Mouse (Mus musculus) brain, embryonic 14.5 days (tissue): Measurements from ENCODE around the gene Fam187b.

ENCODE experiments used
- CTCF ChIP-seq: fragments of 200-500 bp; IDR thresholded peaks from 2 replicates; pipeline ENCODE4 v1.5.1; 2012; ENCODE audit warnings: inconsistent platforms, mild to moderate bottlenecking, moderate library complexity, borderline replicate concordance; ENCODE audit not compliant: insufficient read depth, insufficient read length; ENCODE audit errors: extremely low read depth
- POLR2A ChIP-seq: fragments of 200-500 bp; IDR thresholded peaks from 2 replicates; pipeline ENCODE4 v1.6.1; 2012; ENCODE audit warnings: mild to moderate bottlenecking, inconsistent platforms, borderline replicate concordance; ENCODE audit not compliant: poor library complexity, insufficient read depth, insufficient read length, severe bottlenecking; ENCODE audit errors: extremely low read depth

DNA sequence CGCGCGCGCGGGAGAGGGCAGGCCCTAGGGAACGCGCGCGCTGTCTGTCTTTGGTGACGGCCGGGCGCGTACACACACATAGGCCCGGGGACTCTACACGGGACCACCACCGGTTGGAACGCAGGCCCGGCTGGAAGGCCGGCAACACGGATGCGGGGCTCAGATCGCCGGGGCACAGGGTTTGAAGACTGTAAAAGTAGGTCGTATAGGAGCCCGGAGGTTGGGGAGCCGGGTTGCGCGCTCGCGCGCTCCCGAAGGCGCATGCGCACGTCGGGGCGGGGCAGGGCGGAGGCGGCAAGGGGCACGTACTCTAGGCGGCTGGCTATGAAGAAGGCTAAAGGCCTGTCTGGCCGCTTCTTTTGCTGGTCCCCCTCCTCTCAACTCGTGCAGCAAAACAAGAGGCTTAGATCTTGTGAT, 16.2 kb upstream of the Fam187b start:
- TF ChIP-seq CTCF (no peak), POLR2A (peak; percentile 59; the same call in 1 of the 2 replicates)
